Mouse (Mus musculus) kidney, adult 2 months (tissue): Measurements from ENCODE around the gene Olfr987.

Experiments
- CTCF ChIP-seq: fragments of 200-500 bp; conservative IDR thresholded peaks from 2 replicates; pipeline ENCODE4 v1.5.1; 2011; ENCODE audit warnings: low read depth, mild to moderate bottlenecking, control low read depth, low read length, moderate library complexity, mixed read lengths; ENCODE audit not compliant: insufficient read depth, insufficient read length
- POLR2A ChIP-seq: fragments of 200-500 bp; IDR thresholded peaks from one replicate; pipeline ENCODE4 v1.6.1; 2011; ENCODE audit warnings: low read depth, low read length, control low read depth

- TF ChIP-seq CTCF (no peak), POLR2A (no peak)
Measured at GRCm38 (mm10) chr2:85285406-85285805, 53.7 kb downstream of the Olfr987 start.
